Mouse (Mus musculus) thymus, postnatal 4 days (tissue): ENCODE results near the gene Gm45785.

Experiments used
- DNase-seq: peaks from one replicate; pipeline ENCODE4 v3.0.0; 2021

Gm45785 gene

GRCm38 (mm10) chr7:140857550-140858505, 1.7 kb upstream of the Gm45785 start, which contains the start of gene Bet1l:
Bet1l (minus strand) TSS chr7:140857577.
- no peak for DNase-seq

GRCm38 (mm10) chr7:140856785-140857549, 836 bp upstream of the Gm45785 start, which contains the start of gene Ric8a:
Ric8a (plus strand) TSS chr7:140856957.
- DNase-seq, result peak; percentile 88

GRCm38 (mm10) chr7:140855181-140855580, 950 bp downstream of the Gm45785 start:
- DNase-seq, result no peak

GRCm38 (mm10) chr7:140854483-140854882, 1.6 kb downstream of the Gm45785 start:
- no peak for DNase-seq

- DNase-seq, result no peak
Observed at GRCm38 (mm10) chr7:140853386-140853785, 2.7 kb downstream of the Gm45785 start.

GRCm38 (mm10) chr7:140851916-140852315, 4.2 kb downstream of the Gm45785 start:
- DNase-seq, result no peak

- DNase-seq, result no peak
Observed at GRCm38 (mm10) chr7:140848591-140848990, 7.5 kb downstream of the Gm45785 start.

- no peak for DNase-seq
Observed at GRCm38 (mm10) chr7:140847755-140848580, 8.2 kb downstream of the Gm45785 start, which contains the start of gene Odf3. Odf3 (plus strand) TSS chr7:140847805.

- DNase-seq, result no peak
Observed at GRCm38 (mm10) chr7:140846676-140847075, 9.5 kb downstream of the Gm45785 start.

GRCm38 (mm10) chr7:140845683-140846082, 10.4 kb downstream of the Gm45785 start:
- no peak for DNase-seq

- peak; percentile 98 for DNase-seq
Observed at GRCm38 (mm10) chr7:140844905-140845665, 11.0 kb downstream of the Gm45785 start, which contains the start of gene Scgb1c1. Scgb1c1 (plus strand) TSS chr7:140845547.

GRCm38 (mm10) chr7:140843806-140844205, 12.3 kb downstream of the Gm45785 start:
- DNase-seq, result no peak

GRCm38 (mm10) chr7:140840750-140841735, 15.1 kb downstream of the Gm45785 start:
- no peak for DNase-seq

GRCm38 (mm10) chr7:140839556-140839955, 16.6 kb downstream of the Gm45785 start:
- no peak for DNase-seq

- DNase-seq, result no peak
Observed at GRCm38 (mm10) chr7:140836243-140837115, 19.7 kb downstream of the Gm45785 start.

GRCm38 (mm10) chr7:140835758-140836087, 20.4 kb downstream of the Gm45785 start:
- no peak for DNase-seq

- DNase-seq, result no peak
Observed at GRCm38 (mm10) chr7:140834968-140835757, 21.0 kb downstream of the Gm45785 start, which contains the start of gene Urah. Urah (plus strand) TSS chr7:140835018.

- no peak for DNase-seq
Observed at GRCm38 (mm10) chr7:140833341-140833740, 22.8 kb downstream of the Gm45785 start.

- DNase-seq, result no peak
Observed at GRCm38 (mm10) chr7:140831447-140831846, 24.7 kb downstream of the Gm45785 start.
